Mouse (Mus musculus) lung, adult 18-20 months (tissue): ENCODE results near the gene Fanci.

Experiments
- DNase-seq, 2 experiments: peaks; one replicate each; pipeline ENCODE4 v3.0.0; 2022; ENCODE audit warnings: mixed read lengths in 2 of 2

The Fanci gene

GRCm38 (mm10) chr7:79387991-79388390 lies 3.7 kb upstream of the Fanci start:
- no peak for DNase-seq

GRCm38 (mm10) chr7:79388671-79389206 lies 3.0 kb upstream of the Fanci start:
- no peak for DNase-seq

GRCm38 (mm10) chr7:79390141-79390708 lies 1.5 kb upstream of the Fanci start:
- DNase-seq: peak; percentile 35 to 54

- no peak for DNase-seq
Measured at GRCm38 (mm10) chr7:79391471-79391870, 258 bp upstream of the Fanci start.

GRCm38 (mm10) chr7:79392860-79393513 lies 1.3 kb downstream of the Fanci start:
- DNase-seq: no peak

GRCm38 (mm10) chr7:79393924-79394323 lies 2.2 kb downstream of the Fanci start:
- DNase-seq: no peak

GRCm38 (mm10) chr7:79394666-79395065 lies 2.9 kb downstream of the Fanci start:
- DNase-seq: no peak

- DNase-seq: no peak
Measured at GRCm38 (mm10) chr7:79395186-79395585, 3.5 kb downstream of the Fanci start.

GRCm38 (mm10) chr7:79397446-79397963 lies 5.8 kb downstream of the Fanci start:
- no peak for DNase-seq

GRCm38 (mm10) chr7:79398426-79398825 lies 6.7 kb downstream of the Fanci start:
- DNase-seq: no peak

GRCm38 (mm10) chr7:79398971-79399370 lies 7.2 kb downstream of the Fanci start:
- DNase-seq: no peak

GRCm38 (mm10) chr7:79400296-79400695 lies 8.6 kb downstream of the Fanci start:
- no peak for DNase-seq

- no peak for DNase-seq
Measured at GRCm38 (mm10) chr7:79414449-79415375, 23.0 kb downstream of the Fanci start.

- DNase-seq: no peak
Measured at GRCm38 (mm10) chr7:79419950-79420349, 28.2 kb downstream of the Fanci start.

GRCm38 (mm10) chr7:79422876-79423275 lies 31.1 kb downstream of the Fanci start:
- no peak for DNase-seq

- no peak for DNase-seq
Measured at GRCm38 (mm10) chr7:79425804-79426203, 34.1 kb downstream of the Fanci start.

- DNase-seq: no peak
Measured at GRCm38 (mm10) chr7:79428243-79428642, 36.5 kb downstream of the Fanci start.

- DNase-seq: no peak
Measured at GRCm38 (mm10) chr7:79440035-79440434, 48.3 kb downstream of the Fanci start.

GRCm38 (mm10) chr7:79447048-79447447 lies 55.3 kb downstream of the Fanci start:
- DNase-seq: no peak

GRCm38 (mm10) chr7:79447486-79447885 lies 55.8 kb downstream of the Fanci start:
- DNase-seq: no peak

GRCm38 (mm10) chr7:79461721-79462120 lies 70.0 kb downstream of the Fanci start:
- no peak for DNase-seq

- DNase-seq: no peak
Measured at GRCm38 (mm10) chr7:79463376-79464077, 71.8 kb downstream of the Fanci start.
